Comparison of ENCODE assay signal across 15 mouse cellular contexts in the genomic region with DNA sequence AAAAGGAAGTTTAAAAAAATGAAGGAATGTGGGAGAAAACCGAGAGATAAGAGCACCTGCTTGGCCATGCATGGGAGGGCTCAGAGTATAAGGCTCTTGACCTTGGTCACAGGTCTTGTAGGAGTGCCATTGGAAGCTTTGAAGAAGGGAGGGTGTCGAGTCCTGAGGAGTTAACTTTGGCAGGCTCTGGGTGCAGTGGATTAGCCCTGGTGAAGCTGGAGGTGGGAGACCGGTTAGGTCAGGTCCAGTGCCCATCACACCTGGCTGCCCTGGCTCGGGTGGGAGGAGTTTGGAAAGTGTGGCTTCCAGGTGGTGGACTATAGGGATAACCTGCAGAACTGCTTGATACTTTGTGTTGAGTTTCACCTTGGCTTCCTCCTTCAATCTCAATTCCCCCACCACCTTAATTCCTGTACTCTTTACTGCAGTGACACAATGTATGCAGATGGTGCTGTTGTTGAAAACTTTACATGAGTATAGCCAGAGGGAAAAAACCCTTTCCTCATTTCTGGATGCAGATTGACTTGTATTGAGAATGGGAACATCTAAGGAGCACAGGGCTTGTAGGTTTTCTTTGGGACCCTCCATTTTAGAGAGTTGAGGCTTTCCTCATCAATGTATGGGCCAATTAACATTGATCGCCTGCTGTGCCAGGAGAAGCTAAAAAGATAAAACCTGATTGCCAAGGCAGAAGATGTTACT. TPM values are rescaled to one million over a fixed set of nuclear protein-coding genes. Genes with fewer than 3 reads are reported as not detected.
DNase-seq lines count a peak whose midpoint lies in the region; ATAC-seq and TF ChIP-seq lines count a peak whose summit lies in the region.
"Had no signal": no experiment of that assay in that cellular context is flagged by ENCODE, and none has a peak within 500 bp of the region (broad histone marks: within the 10 kb centered on the region; RNA-seq: fewer than 3 reads in every experiment).

No protein-coding gene starts in this region.

- no peaks in the 10 kb centered on the region for H3K36me3 ChIP-seq in lung, embryonic 14.5 days (ENCODE audit: insufficient read depth)
- H3K36me3 ChIP-seq in kidney, postnatal 0 days (ENCODE audit: insufficient read depth, low read length): no peaks in the 10 kb centered on the region
- H3K36me3 ChIP-seq in forebrain, embryonic 13.5 days (ENCODE audit: poor library complexity, severe bottlenecking): no peaks in the 10 kb centered on the region
- H3K36me3 ChIP-seq: forebrain, embryonic 12.5 days; limb, embryonic 15.5 days had no signal

- H3K27me3 ChIP-seq in lung, embryonic 14.5 days (ENCODE audit: insufficient read depth, low read length): no peaks in the 10 kb centered on the region
- H3K27me3 ChIP-seq in kidney, postnatal 0 days (ENCODE audit: insufficient read depth, low read length): no peaks in the 10 kb centered on the region
- H3K27me3 ChIP-seq in forebrain, embryonic 13.5 days: no peaks in the 10 kb centered on the region

- no peak overlapping the region for H3K4me2 ChIP-seq in lung, embryonic 14.5 days
- H3K4me2 ChIP-seq in kidney, postnatal 0 days (ENCODE audit: low read length): no peak overlapping the region
- no peak overlapping the region for H3K4me2 ChIP-seq in forebrain, embryonic 13.5 days
- H3K4me2 ChIP-seq: forebrain, embryonic 12.5 days; limb, embryonic 15.5 days; midbrain, embryonic 11.5 days had no signal

- no peaks in the 10 kb centered on the region for H3K4me1 ChIP-seq in lung, embryonic 14.5 days (ENCODE audit: insufficient read depth)
- peaks cover 3% of the 10 kb centered on the region; the same call in 1 of the 2 replicates for H3K4me1 ChIP-seq in kidney, postnatal 0 days (replicated peaks; ENCODE audit: insufficient read depth, low read length)
- no peaks in the 10 kb centered on the region for H3K4me1 ChIP-seq in forebrain, embryonic 13.5 days
- H3K4me1 ChIP-seq: forebrain, embryonic 12.5 days had no signal

- no peak for TF ChIP-seq CTCF in lung, embryonic 14.5 days (IDR thresholded peaks at IDR 0.05; ENCODE audit: low read depth)
- no peak for TF ChIP-seq CTCF in kidney, postnatal 0 days (IDR thresholded peaks at IDR 0.05; ENCODE audit: low read depth)

- H3K4me3 ChIP-seq in lung, embryonic 14.5 days (ENCODE audit: low read depth, low read length): no peak overlapping the region
- no peak overlapping the region for H3K4me3 ChIP-seq in kidney, postnatal 0 days (replicated peaks; ENCODE audit: low read depth, low read length)
- no peak overlapping the region for H3K4me3 ChIP-seq in forebrain, embryonic 13.5 days
- H3K4me3 ChIP-seq: forebrain, embryonic 12.5 days; limb, embryonic 15.5 days had no signal

- no peak overlapping the region for H3K27ac ChIP-seq in lung, embryonic 14.5 days (ENCODE audit: low read depth)
- peak overlapping the region; percentile 63 for H3K27ac ChIP-seq in kidney, postnatal 0 days
- no peak overlapping the region for H3K27ac ChIP-seq in forebrain, embryonic 13.5 days
- H3K27ac ChIP-seq: forebrain, embryonic 12.5 days; limb, embryonic 15.5 days had no signal

- H3K9me3 ChIP-seq in lung, embryonic 14.5 days (ENCODE audit: low read depth, low read length): no peaks in the 10 kb centered on the region
- H3K9me3 ChIP-seq in kidney, postnatal 0 days (replicated peaks; ENCODE audit: low read length): no peaks in the 10 kb centered on the region
- no peaks in the 10 kb centered on the region for H3K9me3 ChIP-seq in forebrain, embryonic 13.5 days (replicated peaks)
- H3K9me3 ChIP-seq: forebrain, embryonic 12.5 days; limb, embryonic 15.5 days had no signal

- no peak overlapping the region for H3K9ac ChIP-seq in lung, embryonic 14.5 days
- no peak overlapping the region for H3K9ac ChIP-seq in kidney, postnatal 0 days (ENCODE audit: low read depth, low read length)
- H3K9ac ChIP-seq in forebrain, embryonic 13.5 days: no peak overlapping the region
- H3K9ac ChIP-seq: forebrain, embryonic 12.5 days; limb, embryonic 15.5 days had no signal

- 53% methylated on average over 5 of the region's 5 CpGs for WGBS in lung, embryonic 14.5 days
- 39% methylated on average over 5 of the region's 5 CpGs for WGBS in kidney, postnatal 0 days
- WGBS in forebrain, embryonic 13.5 days: 65% methylated on average over 5 of the region's 5 CpGs

- ATAC-seq in lung, embryonic 14.5 days (ENCODE audit: insufficient read depth): peak; percentile 42; the same call in 1 of the 2 replicates
- peak; percentile 80 for ATAC-seq in kidney, postnatal 0 days (replicated peaks; ENCODE audit: low FRiP score, low read depth)
- ATAC-seq in forebrain, embryonic 13.5 days: no peak
- ATAC-seq: hindbrain, embryonic 16.5 days had no signal

- intact Hi-C loops in left cerebral cortex, postnatal 36 days (cut with DNase I): no loop called here

- DNase-seq in lung, embryonic 14.5 days: no peak
- DNase-seq in lung, postnatal 14 days: no peak
- DNase-seq in ZHBTc4 (ENCODE audit: low read depth, low spot score): peak; percentile 86
- no peak for DNase-seq in kidney, postnatal 0 days (ENCODE audit: low spot score)
- DNase-seq in lung, postnatal 4 days: peak; percentile 38 to 71
- DNase-seq in urinary bladder, postnatal 36 days (ENCODE audit: low spot score in 2 of 2): no peak
- DNase-seq in left cerebral cortex, postnatal 36 days (ENCODE audit: low spot score in 2 of 2): no peak
- DNase-seq: cerebellum, adult 9-10 months; gastrocnemius, postnatal 36 days; thymus, postnatal 4 days had no signal

RNA-seq across cellular contexts. Expression of gene Aff1, which starts 43.4 kb away (rescaled TPM):
- polyA plus RNA-seq in lung, embryonic 14.5 days (2014; fragmentation: Nextera tagmentation; extraction: Ambion mirVana): 7.1 and 7.7 TPM in 2 replicates
- 12.3 and 14.3 TPM in 2 replicates for polyA plus RNA-seq in kidney, postnatal 0 days (2015; fragmentation: Nextera tagmentation; extraction: Ambion mirVana)
- polyA plus RNA-seq in forebrain, embryonic 13.5 days (2015; fragmentation: Nextera tagmentation; extraction: Ambion mirVana): 1.8 and 2.0 TPM in 2 replicates
- total RNA-seq in left cerebral cortex, postnatal 36 days (2021): 10 to 100 TPM; 10.9 to 13.5 TPM

Comparison
In these comparisons a context has a peak if more than half of its experiments do, and no peak if none do; other contexts are left out.
1. DNase-seq: peak in ZHBTc4 (single experiment) and lung, postnatal 4 days (2 of 2); none in lung, embryonic 14.5 days (single experiment), lung, postnatal 14 days (single experiment), kidney, postnatal 0 days (single experiment), urinary bladder, postnatal 36 days (0 of 2) and left cerebral cortex, postnatal 36 days (0 of 2).